Mouse (Mus musculus) bone marrow macrophage, adult 2 months (primary cell): Measurements from ENCODE around the gene Sgsm3. TPM values are rescaled to one million over a fixed set of nuclear protein-coding genes. Genes with fewer than 3 reads are reported as not detected.
A peak's percentile ranks its signal among the peaks of the same experiment; 100 is the strongest.

Experiments used
- H3K27ac ChIP-seq: 2 replicates; pipeline ENCODE4 v1.5.1; 2012; ENCODE audit warnings: low read depth, low read length; ENCODE audit not compliant: insufficient read depth
- H3K4me1 ChIP-seq: 2 replicates; pipeline ENCODE4 v1.6.1; 2012; ENCODE audit warnings: low read length; ENCODE audit not compliant: control insufficient read depth, insufficient read depth
- H3K4me3 ChIP-seq: 2 replicates; pipeline ENCODE4 v1.5.1; 2012; ENCODE audit warnings: mild to moderate bottlenecking, low read length, moderate library complexity; ENCODE audit not compliant: insufficient read depth
- CTCF ChIP-seq: IDR thresholded peaks from 2 replicates; pipeline ENCODE4 v1.5.1; 2012; ENCODE audit warnings: low read depth, mild to moderate bottlenecking, low read length, moderate library complexity
- POLR2A ChIP-seq: IDR thresholded peaks from 2 replicates; pipeline ENCODE4 v1.6.1; 2012; ENCODE audit warnings: mild to moderate bottlenecking, low read depth, low read length, borderline replicate concordance
- polyA plus RNA-seq: library from polyadenylated mRNA; stranded (reverse); fragments of >200 nt; gene quantifications from 2 replicates; pipeline ENCODE4 v1.2.4, GENCODE M21; 2012; ENCODE audit not compliant: missing spikeins, insufficient read depth, insufficient read length

Sgsm3 gene
- polyA plus RNA-seq, 1 experiment, result 9.8 TPM

DNA sequence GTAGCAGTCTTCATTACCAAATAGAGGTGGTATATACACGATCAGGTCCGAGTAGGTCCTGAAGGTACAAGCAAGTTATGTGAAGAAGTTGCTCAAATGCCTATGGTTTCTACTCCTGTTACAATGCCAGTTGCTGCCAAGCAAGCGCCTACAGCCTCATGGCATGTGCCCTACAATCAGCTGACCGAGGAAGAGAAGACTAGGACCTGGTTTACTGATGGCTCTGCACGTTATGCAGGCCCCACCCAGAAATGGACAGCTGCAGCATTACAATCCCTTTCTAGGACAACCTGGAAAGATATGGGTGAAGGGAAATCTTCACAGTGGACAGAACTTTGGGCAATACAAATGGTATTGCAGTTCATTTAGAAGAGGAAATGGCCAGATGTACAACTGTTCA, 74.9 kb downstream of the Sgsm3 start:
- TF ChIP-seq CTCF (no peak), POLR2A (no peak)
- Histone ChIP-seq H3K4me1 (peaks cover 30% of the 10 kb centered on the region), H3K4me3 (no peak overlapping the region), H3K27ac (no peak overlapping the region)

DNA sequence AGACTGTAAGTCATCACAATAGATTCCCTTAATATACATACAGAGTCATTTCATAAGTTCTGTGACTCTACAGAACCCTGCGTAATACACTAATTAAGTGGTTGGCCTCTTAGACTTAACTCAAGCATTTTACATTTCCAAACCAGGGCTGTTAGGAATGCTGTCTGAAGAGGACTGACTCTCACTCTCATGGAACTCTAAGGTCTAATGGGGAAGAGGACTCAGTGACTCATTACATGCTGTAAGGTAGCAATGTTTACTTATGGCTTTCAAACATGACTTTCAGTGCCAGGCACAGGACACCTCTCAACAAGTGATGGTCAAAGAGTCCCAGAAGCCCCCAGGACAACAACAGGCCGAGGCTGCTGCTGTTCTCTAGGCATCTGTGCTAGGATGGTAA, 77.9 kb downstream of the Sgsm3 start:
- H3K4me1 ChIP-seq, result peaks cover 35% of the 10 kb centered on the region
- TF ChIP-seq POLR2A (no peak), CTCF (no peak)
- no peak overlapping the region for H3K27ac ChIP-seq
- H3K4me3 ChIP-seq, result no peak overlapping the region

DNA sequence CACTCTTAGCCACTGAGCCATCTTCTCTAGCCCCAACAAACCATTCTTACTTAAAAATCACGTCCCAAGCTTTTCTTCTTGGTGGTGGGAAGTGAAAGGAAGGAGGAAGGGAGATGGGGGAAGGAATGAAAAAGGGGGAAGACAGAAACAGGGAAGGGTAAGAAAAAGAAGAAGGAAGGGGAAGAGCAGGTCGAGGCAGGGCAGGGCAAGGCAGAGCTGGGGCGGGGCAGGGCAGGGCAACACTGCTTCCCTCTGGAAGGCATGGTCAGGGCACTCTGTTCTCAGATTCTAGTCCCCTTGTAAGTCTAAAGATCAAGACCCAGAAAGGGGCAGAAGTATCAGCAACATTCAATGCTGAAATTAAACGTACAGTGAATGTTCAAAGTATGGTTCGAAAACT, 80.2 kb downstream of the Sgsm3 start:
- H3K27ac ChIP-seq, result peak overlapping the region; percentile 14; the same call in 1 of the 2 replicates
- TF ChIP-seq CTCF, result no peak
- TF ChIP-seq POLR2A, result no peak
- peaks cover 35% of the 10 kb centered on the region for H3K4me1 ChIP-seq
- H3K4me3 ChIP-seq, result no peak overlapping the region

DNA sequence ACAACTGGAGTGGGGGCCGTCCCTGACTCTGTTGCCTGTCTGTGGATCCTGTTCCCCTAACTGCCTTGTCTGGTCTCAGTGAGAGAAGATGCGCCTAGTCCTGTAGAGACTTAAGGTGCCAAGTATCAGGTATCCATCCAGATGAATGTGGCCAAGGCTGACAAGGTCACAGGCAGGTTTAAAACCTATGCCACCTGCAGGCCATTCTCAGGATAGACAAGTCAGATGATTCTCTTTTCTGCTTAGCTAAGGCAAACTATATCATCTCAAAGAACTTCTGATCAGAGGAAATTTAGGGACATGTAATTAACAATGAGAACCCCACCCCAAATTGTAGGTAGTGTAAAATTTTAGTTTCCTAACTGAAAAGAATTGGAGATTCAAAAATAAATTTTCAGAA, 83.4 kb downstream of the Sgsm3 start:
- H3K4me3 ChIP-seq, result no peak overlapping the region
- TF ChIP-seq POLR2A (no peak), CTCF (no peak)
- H3K4me1 ChIP-seq, result peaks cover 31% of the 10 kb centered on the region
- no peak overlapping the region for H3K27ac ChIP-seq

Other genes with a start within 250 kb of the Sgsm3 start
- 14.2 and 20.7 TPM in 2 replicates for gene Adsl, start 29.3 kb upstream of the Sgsm3 start, polyA plus RNA-seq
- gene Mrtfa, start 213.0 kb downstream of the Sgsm3 start, polyA plus RNA-seq, result 62.6 and 66.0 TPM in 2 replicates